Mouse (Mus musculus): ENCODE results near the gene Gm26602. TPM values are rescaled to one million over a fixed set of nuclear protein-coding genes. Genes with fewer than 3 reads are reported as not detected.
A peak's percentile ranks its signal among the peaks of the same experiment; 100 is the strongest.

Gm26602 gene
- polyA plus RNA-seq, 1 experiment from 2014 or later, result 5.7 TPM

DNA sequence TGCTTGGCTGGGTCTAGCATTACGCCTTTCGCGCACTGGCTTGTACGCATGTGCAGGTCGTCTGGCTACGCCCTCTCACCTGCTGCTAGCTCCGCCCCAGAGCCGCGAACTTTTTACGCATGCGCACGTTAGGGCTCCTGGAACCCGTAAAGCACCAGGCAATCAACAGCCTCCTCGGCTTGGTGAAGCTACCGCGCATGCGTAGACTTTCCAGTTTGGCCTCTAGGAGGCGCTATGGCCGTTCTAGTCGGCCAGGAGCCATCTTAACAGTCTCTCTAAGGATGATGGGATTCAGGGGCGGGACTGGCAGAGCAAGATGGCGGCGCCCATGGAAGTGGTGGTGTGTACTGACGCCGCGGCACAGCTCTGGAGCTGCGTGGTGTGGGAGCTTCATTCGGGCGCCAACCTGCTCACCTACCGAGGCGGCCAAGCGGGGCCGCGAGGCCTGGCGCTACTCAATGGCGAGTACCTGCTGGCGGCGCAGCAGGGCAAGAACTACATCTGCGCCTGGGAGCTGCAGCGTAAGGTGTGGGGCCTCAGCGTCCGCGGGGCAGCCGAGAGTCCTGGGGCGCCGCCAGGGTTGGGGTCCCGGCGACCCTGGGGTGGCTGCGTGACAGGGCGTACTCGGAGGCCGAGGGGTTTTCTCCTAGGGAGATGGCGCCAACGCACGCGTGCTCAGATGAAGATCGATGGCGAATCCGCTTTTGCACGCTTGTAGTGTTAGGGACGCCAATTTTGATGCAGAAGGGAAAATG lies 49.4 kb downstream of the Gm26602 start, which contains the start of gene Wdr18:
TSS of gene Wdr18 (plus strand) at position 306 of the 755 bp plus-strand sequence.
- H3K79me2 ChIP-seq (ENCODE audit: inconsistent target), result peaks cover 17% of the 10 kb centered on the region
- WGBS (ENCODE audit: missing documents), result under 1% methylated on average over 61 of the region's 61 CpGs
- peak within 1 kb of the TSS; percentile 67 for H3K4me3 ChIP-seq (ENCODE audit: inconsistent target)
- H3K36me3 ChIP-seq (ENCODE audit: inconsistent target), result peaks cover 20% of the 10 kb centered on the region; the same call in 1 of the 2 replicates
- H3K27ac ChIP-seq, result peak within 1 kb of the TSS; percentile 87

Other genes starting within 250 kb of the Gm26602 start
- gene Madcam1, start 246.3 kb upstream of the Gm26602 start, polyA plus RNA-seq (2018), result not detected in 3 replicates
- gene Tpgs1, start 241.5 kb upstream of the Gm26602 start, polyA plus RNA-seq (2018), result 10.4 to 41.3 TPM (median 25.9 TPM) in 3 replicates
- 78.9 to 136 TPM (median 128 TPM) in 3 replicates for gene Cdc34, start 228.7 kb upstream of the Gm26602 start, polyA plus RNA-seq (2018)
- gene Gzmm, start 221.8 kb upstream of the Gm26602 start, polyA plus RNA-seq (2018), result 0.30 TPM in 1 of 3 replicates, not detected in the others
- 331 to 456 TPM (median 356 TPM) in 3 replicates for gene Bsg, start 206.4 kb upstream of the Gm26602 start, polyA plus RNA-seq (2018)
- 0.30 to 1.6 TPM (median 0.40 TPM) in 3 replicates for gene Hcn2, start 194.2 kb upstream of the Gm26602 start, polyA plus RNA-seq (2018)
- gene Polrmt, start 164.3 kb upstream of the Gm26602 start, polyA plus RNA-seq (2018), result 11.4 to 13.9 TPM (median 11.7 TPM) in 3 replicates
- gene Fgf22, start 155.8 kb upstream of the Gm26602 start, polyA plus RNA-seq (2018), result not detected in 3 replicates
- gene Rnf126, start 143.9 kb upstream of the Gm26602 start, polyA plus RNA-seq (2018), result 20.1 to 34.6 TPM (median 21.2 TPM) in 3 replicates
- gene Fstl3, start 133.6 kb upstream of the Gm26602 start, polyA plus RNA-seq (2018), result 0.12 to 0.67 TPM (median 0.47 TPM) in 3 replicates
- not detected in 3 replicates for gene Prss57, start 119.9 kb upstream of the Gm26602 start, polyA plus RNA-seq (2018)
- 1.3 to 1.9 TPM (median 1.8 TPM) in 3 replicates for gene Palm, start 117.3 kb upstream of the Gm26602 start, polyA plus RNA-seq (2018)
- gene Misp, start 89.9 kb upstream of the Gm26602 start, polyA plus RNA-seq (2018), result 0.23 to 0.95 TPM (median 0.93 TPM) in 3 replicates
- 119 to 188 TPM (median 143 TPM) in 3 replicates for gene Ptbp1, start 56.4 kb upstream of the Gm26602 start, polyA plus RNA-seq (2018)
- 0.96 to 1.6 TPM (median 1.2 TPM) in 3 replicates for gene Prtn3, start 36.4 kb upstream of the Gm26602 start, polyA plus RNA-seq (2018)
- 0.64 to 2.5 TPM (median 1.0 TPM) in 3 replicates for gene Plppr3, start 36.2 kb upstream of the Gm26602 start, polyA plus RNA-seq (2018)
- gene Elane, start 24.6 kb upstream of the Gm26602 start, polyA plus RNA-seq (2018), result 0.67 to 0.89 TPM in 2 of 3 replicates, not detected in the other
- not detected in 3 replicates for gene Cfd, start 20.0 kb upstream of the Gm26602 start, polyA plus RNA-seq (2018)
- 10.6 to 18.8 TPM (median 16.5 TPM) in 3 replicates for gene Med16, start 1.9 kb upstream of the Gm26602 start, polyA plus RNA-seq (2018)
- gene Kiss1r, start 6.1 kb downstream of the Gm26602 start, polyA plus RNA-seq (2018), result 0.27 to 0.89 TPM (median 0.30 TPM) in 3 replicates
- 41.6 to 61.5 TPM (median 54.4 TPM) in 3 replicates for gene R3hdm4, start 10.4 kb downstream of the Gm26602 start, polyA plus RNA-seq (2018)
- gene Arid3a, start 16.2 kb downstream of the Gm26602 start, polyA plus RNA-seq (2018), result 13.8 to 37.4 TPM (median 29.1 TPM) in 3 replicates
- 11.4 to 31.4 TPM (median 18.8 TPM) in 3 replicates for gene Wdr18, start 49.3 kb downstream of the Gm26602 start, polyA plus RNA-seq (2018)
- gene Grin3b, start 59.9 kb downstream of the Gm26602 start, polyA plus RNA-seq (2018), result not detected in 3 replicates
- 37.3 to 67.6 TPM (median 52.3 TPM) in 3 replicates for gene Tmem259, start 73.5 kb downstream of the Gm26602 start, polyA plus RNA-seq (2018)
- gene Cnn2, start 77.7 kb downstream of the Gm26602 start, polyA plus RNA-seq (2018), result 4.0 to 9.8 TPM (median 4.7 TPM) in 3 replicates
- gene Abca7, start 85.6 kb downstream of the Gm26602 start, polyA plus RNA-seq (2018), result 3.3 to 10.6 TPM (median 4.0 TPM) in 3 replicates
- 56.2 to 124 TPM (median 74.2 TPM) in 3 replicates for gene Arhgap45, start 105.8 kb downstream of the Gm26602 start, polyA plus RNA-seq (2018)
- 51.6 to 65.8 TPM (median 54.3 TPM) in 3 replicates for gene Polr2e, start 128.9 kb downstream of the Gm26602 start, polyA plus RNA-seq (2018)
- gene Gpx4, start 136.3 kb downstream of the Gm26602 start, polyA plus RNA-seq (2018), result 427 to 512 TPM (median 481 TPM) in 3 replicates
- gene Sbno2, start 194.7 kb downstream of the Gm26602 start, polyA plus RNA-seq (2018), result 23.7 to 43.6 TPM (median 42.5 TPM) in 3 replicates
- gene Stk11, start 204.9 kb downstream of the Gm26602 start, polyA plus RNA-seq (2018), result 72.6 to 106 TPM (median 79.6 TPM) in 3 replicates
- 68.4 to 213 TPM (median 169 TPM) in 3 replicates for gene Atp5d, start 227.8 kb downstream of the Gm26602 start, polyA plus RNA-seq (2018)
- 1.9 to 3.0 TPM (median 2.4 TPM) in 3 replicates for gene Cbarp, start 230.0 kb downstream of the Gm26602 start, polyA plus RNA-seq (2018)
- 16.3 to 36.3 TPM (median 20.3 TPM) in 3 replicates for gene Midn, start 237.4 kb downstream of the Gm26602 start, polyA plus RNA-seq (2018)